Mouse (Mus musculus): ENCODE data around the gene Lnp1. TPM values are rescaled to one million over a fixed set of nuclear protein-coding genes. Genes with fewer than 3 reads are reported as not detected.
"Not testable (repeated sequence)": the region's sequence is repeated elsewhere in the genome, so short reads cannot be mapped to it uniquely, and the experiment has no call there.

Gene Lnp1
- total RNA-seq (2021) = not detected
- long read RNA-seq, experiment 1 = 0 reads
- long read RNA-seq, experiment 2 = 0 reads

- DNase-seq = no peak
Measured at GRCm38 (mm10) chr16:56928023-56928422, at the start of gene Lnp1. Lnp1 (minus strand) TSS chr16:56928061.

- DNase-seq = no peak
Measured at GRCm38 (mm10) chr16:56974646-56975045, 46.8 kb upstream of the Lnp1 start.

- DNase-seq = not testable (repeated sequence)
Measured at GRCm38 (mm10) chr16:56958311-56958710, 30.4 kb upstream of the Lnp1 start.

- DNase-seq = no peak
Measured at GRCm38 (mm10) chr16:56949085-56949484, 21.2 kb upstream of the Lnp1 start.

- DNase-seq = no peak
Measured at GRCm38 (mm10) chr16:56942341-56942740, 14.5 kb upstream of the Lnp1 start.

GRCm38 (mm10) chr16:56920102-56920657 lies 7.7 kb downstream of the Lnp1 start:
- no peak for DNase-seq

- DNase-seq = no peak
Measured at GRCm38 (mm10) chr16:56917230-56917629, 10.6 kb downstream of the Lnp1 start.

- DNase-seq = no peak
Measured at GRCm38 (mm10) chr16:56908986-56909385, 18.9 kb downstream of the Lnp1 start.

GRCm38 (mm10) chr16:56902206-56902605 lies 25.7 kb downstream of the Lnp1 start:
- DNase-seq = not testable (repeated sequence)

GRCm38 (mm10) chr16:56891583-56891982 lies 36.3 kb downstream of the Lnp1 start:
- DNase-seq = no peak

GRCm38 (mm10) chr16:56886616-56887116 lies 41.2 kb downstream of the Lnp1 start:
- no peak for DNase-seq

GRCm38 (mm10) chr16:56885824-56886615 lies 41.8 kb downstream of the Lnp1 start, which contains the start of gene Tmem45a:
Tmem45a (minus strand) TSS chr16:56886166.
- DNase-seq = peak; percentile 91

GRCm38 (mm10) chr16:56884811-56885210 lies 43.0 kb downstream of the Lnp1 start:
- no peak for DNase-seq

GRCm38 (mm10) chr16:56873410-56873809 lies 54.5 kb downstream of the Lnp1 start:
- no peak for DNase-seq

- DNase-seq = no peak
Measured at GRCm38 (mm10) chr16:56870458-56870857, 57.4 kb downstream of the Lnp1 start.

GRCm38 (mm10) chr16:56868361-56868760 lies 59.5 kb downstream of the Lnp1 start:
- no peak for DNase-seq

GRCm38 (mm10) chr16:56867591-56867990 lies 60.3 kb downstream of the Lnp1 start:
- no peak for DNase-seq

Other genes with a start within 250 kb of the Lnp1 start
- gene Tfg, start 210.6 kb downstream of the Lnp1 start, total RNA-seq (2021) = 10 to 100 TPM; 43.6 to 44.2 TPM
- not detected for gene Adgrg7, start 132.2 kb downstream of the Lnp1 start, total RNA-seq (2021)
- 1 to 10 TPM; 2.4 to 3.7 TPM for gene Tmem45a, start 41.9 kb downstream of the Lnp1 start, total RNA-seq (2021)
- not detected for gene Tmem45a2, start 143.3 kb upstream of the Lnp1 start, total RNA-seq (2021)
- gene Tomm70a, start 193.6 kb upstream of the Lnp1 start, total RNA-seq (2021) = 10 to 100 TPM; 32.5 to 33.9 TPM
- 10 to 100 TPM; 25.4 to 25.8 TPM for gene Nit2, start 239.3 kb upstream of the Lnp1 start, total RNA-seq (2021)

Data from gastrocnemius, postnatal 25 days (tissue).